Mouse (Mus musculus): ENCODE data around the gene Baat. TPM values are rescaled to one million over a fixed set of nuclear protein-coding genes. Genes with fewer than 3 reads are reported as not detected.
"Not testable (repeated sequence)": the region's sequence is repeated elsewhere in the genome, so short reads cannot be mapped to it uniquely, and the experiment has no call there.

Gene Baat
- total RNA-seq, 2 experiments from 2014 or later, result 0.23 TPM; not detected in 1

GRCm38 (mm10) chr4:49485934-49486650 is 20.3 kb downstream of the Baat start:
- DNase-seq (ENCODE audit: low spot score in 2 of 2), result not testable (repeated sequence)

GRCm38 (mm10) chr4:49485442-49485841 is 20.9 kb downstream of the Baat start:
- DNase-seq (ENCODE audit: low spot score in 2 of 2), result no peak

- DNase-seq (ENCODE audit: low spot score in 2 of 2), result no peak
Measured at GRCm38 (mm10) chr4:49480896-49481295, 25.5 kb downstream of the Baat start.

- DNase-seq (ENCODE audit: low spot score in 2 of 2), result no peak
Measured at GRCm38 (mm10) chr4:49480104-49480760, 26.1 kb downstream of the Baat start.

GRCm38 (mm10) chr4:49479035-49479434 is 27.3 kb downstream of the Baat start:
- not testable (repeated sequence) for DNase-seq (ENCODE audit: low spot score in 2 of 2)

- no peak for DNase-seq (ENCODE audit: low spot score in 2 of 2)
Measured at GRCm38 (mm10) chr4:49478118-49478877, 28.1 kb downstream of the Baat start.

GRCm38 (mm10) chr4:49474583-49474982 is 31.8 kb downstream of the Baat start:
- DNase-seq (ENCODE audit: low spot score in 2 of 2), result no peak

- no peak for DNase-seq (ENCODE audit: low spot score in 2 of 2)
Measured at GRCm38 (mm10) chr4:49473435-49474100, 32.8 kb downstream of the Baat start, which contains the start of gene Acnat1. TSS of gene Acnat1 (minus strand) at chr4:49473912.

GRCm38 (mm10) chr4:49469435-49470151 is 36.8 kb downstream of the Baat start:
- DNase-seq (ENCODE audit: low spot score in 2 of 2), result no peak

GRCm38 (mm10) chr4:49467360-49467759 is 39.0 kb downstream of the Baat start:
- DNase-seq (ENCODE audit: low spot score in 2 of 2), result no peak

- no peak for DNase-seq (ENCODE audit: low spot score in 2 of 2)
Measured at GRCm38 (mm10) chr4:49456171-49456570, 50.2 kb downstream of the Baat start.

GRCm38 (mm10) chr4:49451848-49452551 is 54.4 kb downstream of the Baat start:
- no peak for DNase-seq (ENCODE audit: low spot score in 2 of 2)

- not testable (repeated sequence) for DNase-seq (ENCODE audit: low spot score in 2 of 2)
Measured at GRCm38 (mm10) chr4:49451133-49451847, 55.1 kb downstream of the Baat start.

Other genes with a start within 250 kb of the Baat start
- gene Acnat2, start 98.4 kb downstream of the Baat start, total RNA-seq (2021), result not detected
- gene Acnat1, start 32.6 kb downstream of the Baat start, total RNA-seq (2021), result under 1 TPM in 1 of 2 experiments, not detected in 1; 0.23 TPM
- 10 to 100 TPM; 30.7 to 31.7 TPM for gene Mrpl50, start 14.5 kb upstream of the Baat start, total RNA-seq (2021)
- 10 to 100 TPM; 12.8 to 13.3 TPM for gene Zfp189, start 14.6 kb upstream of the Baat start, total RNA-seq (2021)
- 1 to 10 TPM; 2.0 to 2.1 TPM for gene Aldob, start 43.0 kb upstream of the Baat start, total RNA-seq (2021)
- 10 to 100 TPM; 72.3 to 77.3 TPM for gene Tmem246, start 91.3 kb upstream of the Baat start, total RNA-seq (2021)
- gene Rnf20, start 125.4 kb upstream of the Baat start, total RNA-seq (2021), result 10 to 100 TPM; 65.1 to 66.2 TPM
- under 1 TPM; 0.23 to 0.42 TPM for gene Ppp3r2, start 175.5 kb upstream of the Baat start, total RNA-seq (2021)